Mouse (Mus musculus) yolk sac, embryonic 10.5 days (tissue): ENCODE measurements around the gene Syngr2.

Source experiments
- DNase-seq: peaks from one replicate; pipeline ENCODE4 v3.0.0-alpha.2; 2017; ENCODE audit warnings: low spot score

The Syngr2 gene

DNA sequence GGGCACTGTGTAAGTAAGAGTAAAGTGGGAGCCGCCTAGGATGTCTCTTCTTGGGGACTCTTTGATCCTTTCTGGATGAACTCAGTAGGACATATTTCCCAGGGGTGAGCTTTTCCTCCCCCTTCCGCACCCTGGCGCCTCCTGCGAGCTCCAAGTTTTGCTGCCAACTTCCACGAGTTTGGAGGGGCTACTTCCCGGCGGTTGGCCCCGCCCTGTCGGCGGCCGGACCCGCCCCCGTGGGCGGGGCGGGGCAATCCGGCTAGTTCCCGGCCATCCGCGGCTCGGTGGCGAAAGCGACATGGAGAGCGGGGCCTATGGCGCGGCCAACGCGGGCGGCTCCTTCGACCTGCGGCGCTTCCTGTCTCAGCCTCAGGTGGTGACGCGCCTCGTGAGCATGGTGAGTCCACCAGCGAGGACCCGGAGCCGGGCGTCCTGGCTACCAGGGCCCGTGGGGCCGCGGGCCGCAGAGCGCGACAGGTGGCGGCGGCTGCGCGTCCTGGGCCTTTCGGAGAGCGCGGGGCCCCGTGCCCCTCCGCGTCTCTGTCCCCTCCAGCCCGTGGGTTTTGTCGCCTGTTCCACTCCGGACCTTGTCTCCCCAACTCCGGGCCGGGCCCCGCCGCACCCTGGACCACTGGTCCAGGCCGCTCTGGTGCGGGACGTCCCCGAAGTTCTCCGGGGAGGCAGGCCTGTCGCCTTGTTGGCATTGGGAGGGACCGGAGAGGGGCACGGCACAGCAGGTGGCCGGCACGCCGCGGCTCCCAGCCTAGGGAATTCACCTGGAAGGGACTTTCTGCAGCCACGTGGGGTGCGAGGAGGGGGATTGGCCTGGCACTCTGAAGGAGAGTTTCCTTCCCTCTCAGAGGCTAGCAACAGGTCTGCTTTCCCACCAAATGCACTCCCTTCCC lies at the start of gene Syngr2, which contains the start of gene Gm20708:
Gene Syngr2 (plus strand): TSS at position 262 of the 905 bp plus-strand sequence.
Gene Gm20708 (plus strand): TSS at position 262 of the 905 bp plus-strand sequence.
- peak; percentile 80 for DNase-seq

DNA sequence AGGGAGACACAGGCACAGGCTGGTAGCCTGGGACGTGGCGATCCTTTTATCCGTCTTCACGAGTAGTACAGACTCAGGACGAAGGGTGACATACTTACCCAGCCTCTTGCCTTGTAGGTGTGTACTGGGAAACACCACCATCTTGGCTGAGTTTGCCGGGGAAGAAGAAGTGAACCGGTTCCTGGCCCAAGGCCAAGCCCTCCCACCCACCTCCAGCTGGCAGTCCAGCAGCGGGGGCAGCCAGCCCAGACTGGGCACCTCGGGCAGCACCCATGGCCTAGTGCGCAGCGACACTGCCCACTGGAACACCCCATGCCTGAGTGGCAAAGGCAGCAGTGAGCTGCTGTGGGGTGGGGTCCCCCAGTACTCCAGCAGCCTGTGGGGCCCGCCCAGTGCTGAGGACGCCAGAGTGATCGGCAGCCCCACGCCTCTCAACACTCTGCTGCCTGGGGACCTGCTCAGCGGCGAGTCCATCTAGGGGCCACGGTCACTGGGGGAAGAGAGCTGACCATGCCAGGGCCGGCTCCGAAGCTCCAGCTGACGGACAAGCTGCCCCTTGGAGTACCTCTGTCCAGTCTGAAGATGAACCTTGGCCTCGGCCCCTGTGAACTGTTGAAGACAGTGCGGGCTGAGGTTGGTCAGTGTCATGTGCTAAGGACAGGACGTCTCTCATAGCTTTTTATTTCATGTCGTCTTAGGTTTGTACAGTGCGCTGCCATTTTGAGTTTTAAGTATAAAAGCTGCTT lies 48.9 kb upstream of the Syngr2 start:
- peak; percentile 60 for DNase-seq

DNA sequence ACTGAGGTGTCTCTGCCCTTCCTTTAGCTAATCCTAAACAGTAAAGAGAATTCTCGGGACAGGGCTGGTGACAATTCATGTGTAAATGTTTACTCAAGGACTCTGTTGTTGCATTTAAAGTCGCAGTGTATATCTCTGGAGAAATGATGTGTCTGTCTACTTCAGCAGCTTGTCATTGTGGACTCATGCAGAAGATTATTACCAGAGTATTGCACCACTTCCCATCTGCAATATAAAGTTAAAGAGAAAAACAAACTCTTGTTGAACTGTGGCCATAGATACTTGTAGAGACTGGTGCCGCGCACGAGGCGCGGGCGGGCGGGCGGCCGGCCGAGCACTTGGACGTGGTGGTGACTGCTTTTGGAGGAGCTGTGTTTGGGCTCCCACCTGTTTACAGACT lies 47.7 kb upstream of the Syngr2 start:
- DNase-seq, result no peak

DNA sequence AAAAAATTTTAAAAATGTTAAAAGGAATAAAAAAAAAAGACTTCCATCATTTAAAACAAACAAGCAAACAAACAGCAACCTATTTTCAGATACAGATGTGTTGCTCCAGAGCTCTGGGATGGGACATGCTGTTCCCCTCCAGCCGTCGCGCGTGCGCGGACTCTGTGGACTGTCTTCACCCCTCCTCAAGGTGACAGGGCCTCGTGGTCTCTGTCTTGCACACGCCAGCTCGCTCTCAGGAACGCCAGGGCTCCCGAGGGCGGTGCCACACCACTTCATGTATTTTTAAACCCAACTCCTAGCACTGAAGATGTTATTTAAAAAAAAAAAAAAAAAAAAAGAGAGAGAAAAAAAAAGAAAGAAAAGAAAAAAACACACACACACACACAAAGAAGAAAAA lies 47.2 kb upstream of the Syngr2 start:
- DNase-seq, result no peak

DNA sequence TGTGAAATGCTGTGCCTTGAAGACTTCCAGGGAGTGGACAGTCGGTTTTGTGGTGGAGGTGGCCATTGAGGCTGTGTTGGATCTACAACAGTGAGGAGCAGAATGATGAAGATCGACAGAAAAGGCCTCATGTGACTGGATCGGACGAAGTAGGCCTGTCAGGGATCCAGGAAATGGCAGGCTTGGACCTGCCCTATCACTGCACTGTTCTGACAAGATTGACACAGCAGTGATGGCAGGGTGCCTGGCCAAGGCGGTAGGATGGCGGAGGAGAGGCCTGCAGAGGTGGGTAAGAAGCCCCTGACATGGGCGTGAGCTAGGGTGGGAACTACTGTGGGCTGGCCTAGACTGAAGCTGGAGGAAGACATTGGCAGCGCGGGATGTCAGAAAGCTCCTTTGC lies 45.1 kb upstream of the Syngr2 start:
- DNase-seq, result no peak

DNA sequence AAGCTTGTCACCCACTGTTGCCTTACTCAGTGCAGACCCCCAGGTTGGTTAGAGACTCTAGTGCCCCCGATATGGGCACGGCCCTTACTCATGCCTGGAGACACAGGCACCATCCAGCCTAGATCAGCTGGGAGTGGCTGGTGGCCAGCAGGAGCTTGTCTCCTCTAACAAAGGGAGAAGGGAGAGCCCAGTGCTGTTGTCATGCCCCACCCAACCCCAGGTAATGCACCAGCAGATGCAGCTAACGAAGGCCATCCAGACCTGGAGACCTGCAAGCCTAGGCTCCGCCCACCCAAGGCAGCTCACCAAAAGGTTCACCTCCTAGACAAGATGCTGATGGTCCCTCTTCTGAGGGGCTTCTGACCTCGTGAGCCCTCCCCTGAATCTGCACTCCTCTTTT lies 44.1 kb upstream of the Syngr2 start:
- no peak for DNase-seq

DNA sequence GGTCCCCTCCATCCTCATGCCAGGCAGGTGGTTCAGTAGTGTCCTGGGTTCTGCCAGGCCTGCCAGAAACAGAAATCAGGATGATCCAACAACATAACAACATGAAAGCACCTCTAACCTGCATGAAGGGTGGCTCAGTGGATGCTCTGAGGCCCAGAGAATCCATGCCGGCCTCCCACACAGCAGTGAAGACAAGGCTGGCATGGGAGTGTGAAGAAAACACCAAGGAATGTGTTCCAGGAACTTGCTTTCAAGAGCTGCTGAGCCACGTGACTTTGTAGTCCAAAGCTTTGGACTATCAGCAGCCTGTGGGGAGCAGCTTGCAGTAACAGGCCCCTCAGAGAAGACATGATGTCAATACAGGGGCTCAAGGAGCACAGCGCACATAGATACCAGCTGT lies 43.2 kb upstream of the Syngr2 start:
- no peak for DNase-seq

DNA sequence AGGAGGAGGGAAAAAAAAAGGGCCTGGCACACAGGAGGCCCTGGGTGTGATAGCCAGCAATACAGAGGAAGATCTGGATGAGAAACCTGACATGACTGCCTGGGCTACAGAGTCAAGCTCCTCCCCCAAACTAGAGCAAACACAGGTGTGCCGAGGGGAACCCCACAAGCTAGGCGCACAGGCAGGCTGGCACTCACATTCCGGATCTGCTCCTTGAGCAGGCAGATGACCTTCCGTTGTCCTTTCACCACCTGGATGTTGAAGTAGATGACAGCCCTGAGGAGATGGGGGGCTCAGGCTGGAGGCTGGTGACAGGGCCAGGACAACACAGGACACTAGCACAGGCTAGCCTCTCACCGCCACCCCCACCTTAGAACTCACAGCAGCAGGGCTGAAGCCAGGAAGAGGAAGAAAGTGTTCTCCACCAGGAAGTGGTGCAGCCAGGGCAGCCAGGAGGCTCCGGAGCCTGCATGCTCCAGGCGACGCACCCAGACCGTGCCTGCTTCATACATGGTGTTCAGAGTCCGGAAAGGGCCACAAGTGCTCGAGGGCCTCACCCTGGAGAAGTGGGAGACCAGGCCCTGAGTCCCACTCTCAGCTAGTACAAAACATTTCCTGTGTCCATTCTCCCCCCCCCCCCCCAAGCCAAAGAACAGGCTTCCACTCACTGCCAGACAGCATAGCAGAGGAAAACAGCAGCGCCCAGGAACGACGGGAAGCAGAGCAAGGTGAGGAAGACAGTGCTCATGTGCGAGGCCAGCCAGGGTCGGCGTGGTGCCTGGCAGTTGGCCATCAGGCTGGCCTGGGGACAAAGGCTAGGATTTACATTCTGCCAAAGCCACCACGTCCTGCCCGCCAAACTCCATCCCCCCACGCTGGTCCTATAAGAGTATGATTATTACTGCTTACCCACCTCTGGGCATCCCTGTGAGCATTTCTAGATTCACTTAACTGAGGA lies 40.5 kb upstream of the Syngr2 start:
- no peak for DNase-seq

DNA sequence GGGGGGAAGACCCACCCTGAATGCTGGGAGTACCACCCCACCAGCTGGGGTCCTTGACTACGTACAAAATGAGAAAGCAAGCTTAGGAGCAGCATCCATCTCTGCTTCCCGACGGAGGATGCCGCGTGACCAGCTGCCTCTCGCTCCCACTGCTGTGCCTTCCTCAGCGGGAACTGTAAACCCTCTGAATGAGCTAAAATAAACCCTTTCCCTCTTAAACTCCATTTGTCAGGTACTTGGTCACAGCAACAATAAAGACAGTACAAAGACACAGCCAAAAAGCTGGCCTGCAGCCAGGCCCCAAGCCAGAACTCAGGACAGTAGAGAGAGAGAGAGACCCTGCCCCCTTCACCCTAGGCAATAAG lies 39.8 kb upstream of the Syngr2 start:
- no peak for DNase-seq

DNA sequence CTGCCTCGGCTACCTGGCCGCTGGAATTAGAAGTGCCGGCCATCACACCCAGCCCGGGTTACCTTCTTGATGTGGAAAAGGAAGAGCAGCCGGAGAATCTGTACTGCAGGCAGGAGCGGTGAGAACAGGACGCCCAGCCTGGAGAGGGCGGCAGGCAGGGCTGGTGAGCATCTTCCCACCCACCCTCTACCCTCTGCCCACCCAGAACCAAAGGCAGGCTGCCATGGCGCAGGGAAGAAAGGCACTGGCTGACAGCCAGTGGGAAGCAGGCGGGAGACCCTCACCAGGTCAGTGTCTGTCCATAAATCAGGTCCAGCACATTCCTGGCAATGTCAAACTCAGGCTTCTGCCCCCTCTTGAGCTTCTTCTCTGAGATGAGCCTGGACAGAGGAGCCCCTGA lies 39.1 kb upstream of the Syngr2 start:
- DNase-seq, result no peak

DNA sequence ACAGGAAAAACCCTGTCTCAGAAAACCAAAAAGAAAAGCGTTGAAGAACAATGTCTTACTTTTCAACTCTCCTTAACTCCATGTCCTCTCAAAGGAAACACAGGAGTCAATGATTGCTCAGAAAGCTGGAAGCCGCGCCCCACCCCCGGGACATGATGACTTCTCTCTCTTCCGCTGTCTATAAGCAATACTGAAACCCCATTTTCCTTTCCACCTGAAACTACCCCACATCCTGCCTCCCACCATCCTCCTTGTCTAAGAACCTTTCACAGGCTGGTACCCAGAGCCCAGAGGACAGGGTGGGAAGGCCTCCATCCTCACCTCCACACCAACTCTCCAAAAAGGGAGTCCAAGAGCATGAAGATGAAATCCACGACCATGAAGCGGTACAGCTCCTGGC lies 37.1 kb upstream of the Syngr2 start:
- no peak for DNase-seq

DNA sequence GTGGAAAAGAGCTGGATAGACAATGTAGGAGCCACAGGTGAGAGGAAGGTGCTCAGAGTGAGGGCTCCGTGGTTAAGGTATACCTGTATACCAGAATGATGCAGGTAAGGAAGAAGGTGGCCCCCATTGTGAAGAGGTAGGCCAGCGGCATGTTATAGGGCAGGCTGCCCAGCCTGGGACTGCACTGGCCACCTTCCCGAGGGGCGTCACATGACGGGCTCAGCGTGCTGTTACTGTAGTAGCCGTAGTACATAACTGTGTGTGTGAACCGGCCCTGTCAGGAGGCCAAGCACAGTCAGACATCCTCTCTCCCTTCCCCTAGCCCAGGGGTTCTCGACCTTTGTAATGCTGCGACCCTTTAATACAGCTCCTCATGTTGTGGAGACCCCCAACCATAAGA lies 34.5 kb upstream of the Syngr2 start:
- DNase-seq, result no peak

DNA sequence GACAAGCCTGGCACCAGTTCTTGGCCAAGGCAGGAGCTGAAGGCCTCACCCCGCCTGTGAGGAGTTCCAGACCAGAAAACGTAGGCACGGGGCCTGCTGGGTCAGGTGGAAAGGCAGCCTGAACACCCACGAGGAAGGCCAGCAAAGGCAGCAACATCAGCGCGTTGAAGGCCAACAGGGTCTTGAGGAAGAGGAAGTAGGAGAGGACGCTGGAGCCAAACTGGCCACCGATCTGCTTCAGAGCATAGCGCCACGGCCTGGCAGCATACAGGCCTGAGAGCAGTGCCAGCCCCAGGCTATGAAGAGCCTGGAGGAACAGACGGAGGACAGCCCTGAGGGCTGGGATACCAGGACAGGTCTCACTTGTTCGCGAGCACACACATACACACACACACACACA lies 33.9 kb upstream of the Syngr2 start:
- DNase-seq, result no peak

DNA sequence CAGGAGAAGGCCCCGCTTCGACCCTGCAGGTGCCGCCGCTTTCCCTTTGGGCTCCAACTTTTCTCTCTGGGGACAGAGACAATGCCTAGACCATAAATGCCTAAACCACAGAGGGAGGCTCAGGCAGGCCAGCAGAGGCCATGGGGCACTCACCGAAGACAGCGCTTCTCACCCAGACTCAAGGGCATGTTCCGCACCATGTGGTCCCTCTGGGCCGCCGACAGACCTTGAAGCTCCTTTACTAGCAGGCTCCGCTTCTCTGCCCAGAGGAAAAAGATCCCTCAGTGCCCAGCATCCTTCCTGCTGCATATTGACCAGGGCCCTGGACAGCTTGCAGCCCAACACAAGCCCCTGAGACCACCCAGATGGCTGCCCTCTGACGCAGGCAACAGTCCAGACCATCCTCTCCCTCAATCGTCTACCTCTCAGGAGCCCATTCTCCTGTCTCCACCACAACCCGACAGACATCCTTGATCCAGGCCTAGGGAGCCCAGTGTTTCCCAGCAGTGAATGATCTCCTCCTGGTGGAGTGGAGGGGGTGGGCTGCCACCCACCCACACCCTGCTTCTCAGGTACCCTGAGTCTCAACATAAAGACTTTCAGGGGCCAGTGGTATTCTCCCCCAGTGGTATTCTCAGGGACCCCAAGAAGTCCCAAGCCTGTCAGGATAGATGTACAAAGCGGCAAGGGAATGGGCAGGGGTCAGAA lies 33.2 kb upstream of the Syngr2 start:
- no peak for DNase-seq

DNA sequence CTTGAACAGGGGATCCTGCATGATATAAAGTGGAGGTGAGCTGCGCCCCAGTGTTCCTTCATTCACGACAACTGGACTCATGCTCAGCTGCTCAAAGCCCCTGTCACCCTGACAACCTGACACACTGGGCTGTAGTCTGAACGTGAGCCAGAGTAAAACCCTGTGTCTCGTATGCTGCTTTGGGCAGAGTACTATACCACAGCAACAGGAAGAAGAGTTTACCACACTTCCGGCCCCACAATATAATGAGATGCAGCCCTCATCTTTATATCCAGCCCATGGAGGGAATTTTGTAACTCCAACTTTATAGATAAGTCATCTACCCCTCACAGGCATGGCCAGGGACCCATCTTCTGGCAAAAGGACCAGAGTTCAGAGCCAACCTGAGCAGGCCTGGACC lies 32.4 kb upstream of the Syngr2 start:
- DNase-seq, result no peak

DNA sequence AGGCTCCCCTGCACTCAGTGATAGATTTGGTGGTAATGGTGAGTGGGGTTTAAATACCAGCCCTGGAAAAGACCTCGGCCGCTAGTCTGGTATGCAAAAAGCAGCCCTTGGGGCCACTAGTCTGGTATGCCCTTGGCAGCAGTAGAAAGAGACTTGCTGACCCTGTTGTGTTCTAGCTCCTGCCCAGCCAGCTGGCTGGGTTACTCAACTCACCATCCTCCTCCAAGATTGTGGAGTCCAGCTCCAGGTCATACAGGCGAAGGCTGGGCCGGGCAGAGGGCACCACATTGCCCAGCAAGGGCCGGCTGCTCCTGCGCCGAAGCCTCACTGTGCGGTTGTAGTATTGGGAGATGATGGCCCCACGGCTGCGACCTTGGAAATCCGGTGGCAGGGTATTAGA lies 31.4 kb upstream of the Syngr2 start:
- no peak for DNase-seq

DNA sequence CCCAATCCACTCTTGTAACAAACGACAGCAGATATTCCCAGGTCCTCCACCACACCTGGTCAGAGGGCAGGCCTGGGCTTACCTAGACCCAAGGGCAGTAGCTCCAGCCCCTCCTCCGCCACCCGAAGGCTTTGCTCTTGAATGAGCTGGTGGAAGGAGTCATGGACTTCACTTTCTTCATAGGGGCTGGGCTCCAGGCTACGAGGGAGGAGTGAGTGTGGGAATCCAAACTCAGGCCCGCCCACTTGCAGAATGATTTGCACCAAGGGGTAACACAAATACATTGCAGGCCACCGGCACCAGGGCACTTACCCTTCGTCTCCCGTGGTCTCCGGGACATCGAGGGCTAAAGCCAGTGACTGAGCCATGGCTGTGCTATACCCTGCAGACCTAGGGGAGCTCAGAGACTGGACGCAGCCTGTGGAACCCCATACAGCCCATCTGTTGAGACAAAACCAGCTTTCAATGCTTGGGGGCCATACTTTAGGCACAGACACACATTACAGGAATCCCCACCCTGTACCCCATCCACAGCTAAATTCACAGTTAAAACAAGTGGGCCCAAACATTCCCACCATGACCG lies 30.5 kb upstream of the Syngr2 start:
- DNase-seq, result peak; percentile 37

DNA sequence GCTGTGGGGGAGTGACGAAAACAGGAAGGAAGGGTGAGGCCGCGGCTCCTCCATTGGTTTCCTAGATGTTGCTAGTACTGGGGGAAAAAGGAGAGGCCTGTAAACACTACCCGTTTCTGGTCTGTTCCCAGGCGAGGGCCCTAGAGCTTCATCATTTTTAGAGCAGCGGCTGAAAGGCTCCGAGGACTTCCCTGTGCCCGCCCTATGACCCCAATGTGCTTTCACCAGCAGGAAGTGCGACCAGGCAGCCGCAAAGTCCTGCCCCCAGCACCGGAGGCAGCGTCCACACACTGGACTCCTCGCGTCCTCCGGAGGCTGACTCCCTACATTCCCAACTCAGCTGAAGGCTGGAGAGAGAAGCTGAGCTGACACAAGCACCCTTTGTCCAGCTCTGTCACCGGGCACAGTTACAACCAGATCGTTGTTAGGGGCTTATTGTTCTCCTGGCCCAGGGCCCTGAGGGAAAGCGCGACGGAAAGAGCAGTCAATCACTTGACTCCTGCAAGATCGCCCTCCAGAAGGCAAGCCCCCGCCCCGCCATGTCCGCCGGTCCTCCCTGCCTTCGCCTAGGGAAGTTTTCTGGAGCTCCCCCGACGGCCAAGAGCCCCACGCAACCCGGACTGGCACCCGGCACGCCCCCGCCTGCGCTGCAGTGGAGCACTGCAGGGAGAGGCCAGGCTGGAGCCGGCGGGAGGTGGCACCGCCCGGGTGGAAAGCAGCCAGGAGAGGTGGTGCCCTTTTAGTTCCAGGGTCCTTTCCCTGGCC lies 29.9 kb upstream of the Syngr2 start:
- peak; percentile 79 for DNase-seq

DNA sequence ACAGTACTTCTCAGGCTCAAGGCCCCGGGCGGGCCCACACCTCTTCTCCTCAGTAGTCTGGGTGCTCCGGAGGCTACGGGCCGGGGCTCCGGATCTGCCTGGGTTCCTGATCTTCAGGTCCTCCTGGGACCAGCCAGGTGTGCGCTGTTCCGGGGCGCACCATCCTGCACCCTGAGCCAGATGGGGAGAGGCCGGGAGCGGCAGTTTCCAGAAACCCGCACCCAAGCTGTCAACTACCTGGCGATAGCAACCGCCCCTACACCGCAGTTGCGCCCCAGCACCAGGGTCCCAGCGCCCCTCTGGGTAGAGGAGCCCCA lies 29.3 kb upstream of the Syngr2 start:
- DNase-seq, result no peak

DNA sequence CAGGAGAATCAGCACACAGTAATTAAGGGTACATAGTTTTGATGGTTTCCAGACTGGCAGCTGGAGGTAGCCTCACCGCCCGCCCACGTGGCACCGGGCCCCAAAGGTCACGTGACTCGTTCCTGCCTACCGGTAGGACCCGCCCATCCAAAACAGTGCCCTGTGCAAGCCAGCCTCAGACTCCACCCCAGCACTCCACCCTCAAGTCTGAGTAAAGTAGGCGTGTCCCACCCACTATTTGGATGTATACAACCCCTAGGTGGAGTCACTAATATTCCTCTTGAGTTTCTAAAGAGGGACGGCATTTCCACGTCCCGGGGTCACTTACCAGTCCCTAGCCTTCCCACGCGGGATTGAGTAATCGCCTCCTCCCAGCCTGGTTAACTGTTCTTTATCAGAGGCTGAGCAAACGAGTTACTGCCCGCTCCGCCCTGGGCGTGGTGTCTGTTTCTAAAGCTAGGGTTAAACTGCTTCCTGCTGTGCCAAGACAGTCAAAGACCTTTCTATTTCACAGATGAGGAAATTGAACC lies 28.8 kb upstream of the Syngr2 start:
- peak; percentile 87 for DNase-seq
